Mouse (Mus musculus): ENCODE data around the gene Ptprq. TPM values are rescaled to one million over a fixed set of nuclear protein-coding genes. Genes with fewer than 3 reads are reported as not detected.

The Ptprq gene
- polyA plus RNA-seq, 1 experiment, result not detected

DNA sequence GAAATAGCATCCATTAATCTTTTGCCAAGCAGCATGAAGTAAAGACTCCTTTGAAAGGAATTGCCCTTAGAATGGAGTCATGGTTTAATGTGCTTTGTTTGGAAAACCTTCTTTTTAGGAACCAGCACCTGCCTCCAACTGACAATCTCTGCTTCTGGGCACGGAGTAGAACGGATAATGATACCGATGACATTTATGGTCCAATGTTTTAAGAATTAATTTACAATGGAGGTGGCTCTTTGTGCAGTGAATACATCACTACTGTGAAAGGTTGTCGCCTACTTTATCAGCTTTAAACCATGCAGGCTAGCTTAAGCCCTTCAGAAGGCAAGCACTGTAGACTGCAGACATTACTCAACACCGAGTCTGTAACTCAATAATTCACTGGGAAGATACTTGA is 248.1 kb downstream of the Ptprq start:
- TF ChIP-seq CTCF (IDR thresholded peaks at IDR 0.05; ENCODE audit: low read depth, low read length), result no peak
- TF ChIP-seq POLR2A (IDR thresholded peaks at IDR 0.05; ENCODE audit: borderline replicate concordance, low read depth, low read length), result no peak
- no peak overlapping the region for H3K27ac ChIP-seq (ENCODE audit: insufficient read depth, low read depth, low read length)
- no peak overlapping the region for H3K4me3 ChIP-seq (ENCODE audit: insufficient read depth, low read length)
- no peaks in the 10 kb centered on the region for H3K4me1 ChIP-seq (ENCODE audit: control insufficient read depth, insufficient read depth, low read length)

DNA sequence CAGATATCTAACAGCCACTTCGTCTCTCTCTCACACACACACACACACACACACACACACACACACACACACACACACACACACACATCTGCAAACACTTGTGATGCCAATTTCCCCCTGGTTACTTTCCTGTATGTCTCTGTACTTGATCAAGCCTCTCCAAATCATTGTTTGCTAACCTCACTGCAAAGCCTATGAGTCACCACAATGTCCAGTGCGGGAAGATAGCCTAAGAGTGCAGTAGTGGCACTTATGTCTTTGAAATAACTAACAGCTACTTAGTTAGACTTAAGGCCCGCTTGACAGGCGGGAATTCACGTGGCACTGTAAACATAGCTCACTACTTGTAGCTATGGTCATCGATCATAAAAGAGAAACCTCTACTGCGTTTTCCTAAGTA is 252.0 kb downstream of the Ptprq start:
- TF ChIP-seq POLR2A (IDR thresholded peaks at IDR 0.05; ENCODE audit: borderline replicate concordance, low read depth, low read length) (no peak), CTCF (IDR thresholded peaks at IDR 0.05; ENCODE audit: low read depth, low read length) (no peak)
- Histone ChIP-seq H3K4me1 (ENCODE audit: control insufficient read depth, insufficient read depth, low read length) (no peaks in the 10 kb centered on the region), H3K4me3 (ENCODE audit: insufficient read depth, low read length) (no peak overlapping the region), H3K27ac (ENCODE audit: insufficient read depth, low read depth, low read length) (no peak overlapping the region)

Other genes with a start within 250 kb of the Ptprq start
- gene Myf5, start 233.9 kb downstream of the Ptprq start, polyA plus RNA-seq (2012; ENCODE audit: insufficient read depth, insufficient read length, missing spikeins), result not detected in 2 replicates
- gene Myf6, start 225.3 kb downstream of the Ptprq start, polyA plus RNA-seq (2012; ENCODE audit: insufficient read depth, insufficient read length, missing spikeins), result not detected in 2 replicates
- not detected in 2 replicates for gene Otogl, start 192.1 kb upstream of the Ptprq start, polyA plus RNA-seq (2012; ENCODE audit: insufficient read depth, insufficient read length, missing spikeins)

All from bone marrow macrophage, adult 2 months (primary cell).